Mouse (Mus musculus): Measurements from ENCODE around the gene Ppp1r13b. TPM values are rescaled to one million over a fixed set of nuclear protein-coding genes. Genes with fewer than 3 reads are reported as not detected.

The Ppp1r13b gene
- total and polyA plus RNA-seq, 2 experiments from 2014 or later, result 36.5 to 57.4 TPM

GRCm38 (mm10) chr12:111832643-111833042 lies 75.3 kb downstream of the Ppp1r13b start:
- no peak overlapping the region for H3K27ac ChIP-seq
- peaks cover 74% of the 10 kb centered on the region for H3K36me3 ChIP-seq (ENCODE audit: insufficient read depth, low read length)
- no peak overlapping the region for H3K4me2 ChIP-seq (ENCODE audit: low read depth, low read length)
- no peak overlapping the region for H3K4me3 ChIP-seq (ENCODE audit: low read length)
- H3K4me1 ChIP-seq (ENCODE audit: insufficient read depth, low read length), result no peaks in the 10 kb centered on the region
- no peak for ATAC-seq
- no peaks in the 10 kb centered on the region for H3K27me3 ChIP-seq (ENCODE audit: insufficient read depth, low read length)
- H3K9me3 ChIP-seq (ENCODE audit: low read length), result no peaks in the 10 kb centered on the region
- DNase-seq (ENCODE audit: low spot score), result no peak
- H3K9ac ChIP-seq (replicated peaks; ENCODE audit: low read length), result no peak overlapping the region
- 71% methylated on average over 5 of the region's 5 CpGs for WGBS
- no peak for TF ChIP-seq CTCF (IDR thresholded peaks at IDR 0.05; ENCODE audit: low read depth)

GRCm38 (mm10) chr12:111830375-111830774 lies 77.5 kb downstream of the Ppp1r13b start:
- TF ChIP-seq CTCF (IDR thresholded peaks at IDR 0.05; ENCODE audit: low read depth), result no peak
- DNase-seq (ENCODE audit: low spot score), result no peak
- ATAC-seq, result no peak
- no peak overlapping the region for H3K4me2 ChIP-seq (ENCODE audit: low read depth, low read length)
- no peaks in the 10 kb centered on the region for H3K4me1 ChIP-seq (ENCODE audit: insufficient read depth, low read length)
- H3K27ac ChIP-seq, result no peak overlapping the region
- no peak overlapping the region for H3K4me3 ChIP-seq (ENCODE audit: low read length)
- no peaks in the 10 kb centered on the region for H3K9me3 ChIP-seq (ENCODE audit: low read length)
- H3K27me3 ChIP-seq (ENCODE audit: insufficient read depth, low read length), result no peaks in the 10 kb centered on the region
- no peak overlapping the region for H3K9ac ChIP-seq (replicated peaks; ENCODE audit: low read length)
- 74% methylated on average over 10 of the region's 10 CpGs for WGBS
- H3K36me3 ChIP-seq (ENCODE audit: insufficient read depth, low read length), result peaks cover 83% of the 10 kb centered on the region

GRCm38 (mm10) chr12:111829954-111830353 lies 78.0 kb downstream of the Ppp1r13b start:
- H3K9ac ChIP-seq (replicated peaks; ENCODE audit: low read length), result no peak overlapping the region
- H3K4me3 ChIP-seq (ENCODE audit: low read length), result no peak overlapping the region
- H3K4me2 ChIP-seq (ENCODE audit: low read depth, low read length), result no peak overlapping the region
- no peaks in the 10 kb centered on the region for H3K9me3 ChIP-seq (ENCODE audit: low read length)
- peak; percentile 39 for DNase-seq (ENCODE audit: low spot score)
- no peaks in the 10 kb centered on the region for H3K4me1 ChIP-seq (ENCODE audit: insufficient read depth, low read length)
- 55% methylated on average over 9 of the region's 9 CpGs for WGBS
- no peak overlapping the region; the same call in 1 of the 2 replicates for H3K27ac ChIP-seq
- ATAC-seq, result peak; percentile 36
- H3K36me3 ChIP-seq (ENCODE audit: insufficient read depth, low read length), result peaks cover 83% of the 10 kb centered on the region
- TF ChIP-seq CTCF (IDR thresholded peaks at IDR 0.05; ENCODE audit: low read depth), result no peak
- H3K27me3 ChIP-seq (ENCODE audit: insufficient read depth, low read length), result no peaks in the 10 kb centered on the region

- peak; percentile 35; the same call in 1 of the 2 replicates for ATAC-seq
- Histone ChIP-seq H3K4me2 (ENCODE audit: low read depth, low read length) (no peak overlapping the region), H3K9ac (replicated peaks; ENCODE audit: low read length) (no peak overlapping the region), H3K36me3 (ENCODE audit: insufficient read depth, low read length) (peaks cover 81% of the 10 kb centered on the region), H3K27me3 (ENCODE audit: insufficient read depth, low read length) (no peaks in the 10 kb centered on the region), H3K27ac (peak overlapping the region; percentile 26; the same call in 1 of the 2 replicates), H3K4me3 (ENCODE audit: low read length) (no peak overlapping the region), H3K4me1 (ENCODE audit: insufficient read depth, low read length) (no peaks in the 10 kb centered on the region), H3K9me3 (ENCODE audit: low read length) (no peaks in the 10 kb centered on the region)
- 31% methylated on average over 5 of the region's 5 CpGs for WGBS
- no peak for TF ChIP-seq CTCF (IDR thresholded peaks at IDR 0.05; ENCODE audit: low read depth)
- peak; percentile 26 for DNase-seq (ENCODE audit: low spot score)
These were observed 78.5 kb downstream of the Ppp1r13b start for GRCm38 (mm10) chr12:111829447-111829846.

- no peak overlapping the region for H3K27ac ChIP-seq
- no peaks in the 10 kb centered on the region for H3K9me3 ChIP-seq (ENCODE audit: low read length)
- no peak overlapping the region for H3K4me3 ChIP-seq (ENCODE audit: low read length)
- peaks cover 69% of the 10 kb centered on the region for H3K36me3 ChIP-seq (ENCODE audit: insufficient read depth, low read length)
- no peak overlapping the region for H3K9ac ChIP-seq (replicated peaks; ENCODE audit: low read length)
- 92% methylated on average over 12 of the region's 12 CpGs for WGBS
- no peak for TF ChIP-seq CTCF (IDR thresholded peaks at IDR 0.05; ENCODE audit: low read depth)
- ATAC-seq, result no peak
- DNase-seq (ENCODE audit: low spot score), result no peak
- no peaks in the 10 kb centered on the region for H3K4me1 ChIP-seq (ENCODE audit: insufficient read depth, low read length)
- no peak overlapping the region for H3K4me2 ChIP-seq (ENCODE audit: low read depth, low read length)
- H3K27me3 ChIP-seq (ENCODE audit: insufficient read depth, low read length), result no peaks in the 10 kb centered on the region
These were observed 80.4 kb downstream of the Ppp1r13b start for GRCm38 (mm10) chr12:111827556-111827955.

GRCm38 (mm10) chr12:111821931-111822330 lies 86.0 kb downstream of the Ppp1r13b start:
- no peaks in the 10 kb centered on the region for H3K9me3 ChIP-seq (ENCODE audit: low read length)
- no peak overlapping the region for H3K9ac ChIP-seq (replicated peaks; ENCODE audit: low read length)
- H3K4me1 ChIP-seq (ENCODE audit: insufficient read depth, low read length), result no peaks in the 10 kb centered on the region
- DNase-seq (ENCODE audit: low spot score), result no peak
- no peaks in the 10 kb centered on the region for H3K27me3 ChIP-seq (ENCODE audit: insufficient read depth, low read length)
- 50% methylated on average over 4 of the region's 4 CpGs for WGBS
- 0 out of 2 replicates have a peak overlapping the region, but pooled peaks have one; percentile 26 for H3K27ac ChIP-seq
- no peak for ATAC-seq
- TF ChIP-seq CTCF (IDR thresholded peaks at IDR 0.05; ENCODE audit: low read depth), result no peak
- peaks cover 25% of the 10 kb centered on the region for H3K36me3 ChIP-seq (ENCODE audit: insufficient read depth, low read length)
- no peak overlapping the region for H3K4me3 ChIP-seq (ENCODE audit: low read length)
- H3K4me2 ChIP-seq (ENCODE audit: low read depth, low read length), result no peak overlapping the region

- H3K4me2 ChIP-seq (ENCODE audit: low read depth, low read length), result no peak overlapping the region
These were observed 87.2 kb downstream of the Ppp1r13b start for GRCm38 (mm10) chr12:111820708-111821107.

More at GRCm38 (mm10) chr12:111820708-111821107, 87.2 kb downstream of the Ppp1r13b start:
- Histone ChIP-seq H3K4me3 (ENCODE audit: low read length) (no peak overlapping the region), H3K9ac (replicated peaks; ENCODE audit: low read length) (no peak overlapping the region), H3K27ac (no peak overlapping the region), H3K4me1 (ENCODE audit: insufficient read depth, low read length) (no peaks in the 10 kb centered on the region), H3K9me3 (ENCODE audit: low read length) (no peaks in the 10 kb centered on the region), H3K36me3 (ENCODE audit: insufficient read depth, low read length) (peaks cover 16% of the 10 kb centered on the region), H3K27me3 (ENCODE audit: insufficient read depth, low read length) (no peaks in the 10 kb centered on the region)
- 94% methylated on average over 7 of the region's 7 CpGs for WGBS
- DNase-seq (ENCODE audit: low spot score), result no peak
- ATAC-seq, result no peak
- TF ChIP-seq CTCF (IDR thresholded peaks at IDR 0.05; ENCODE audit: low read depth), result no peak
